Mouse (Mus musculus) liver, embryonic 13.5 days (tissue): ENCODE data around the gene Ctbp2. TPM values are rescaled to one million over a fixed set of nuclear protein-coding genes. Genes with fewer than 3 reads are reported as not detected.
"Not testable (repeated sequence)": the region's sequence is repeated elsewhere in the genome, so short reads cannot be mapped to it uniquely, and the experiment has no call there.

ENCODE experiments used
- ATAC-seq: fragments of 200-750 bp; cut with Nextera tagmentation; 2 replicates; pipeline ENCODE4 v1.8.0; 2017; ENCODE audit warnings: low read depth, mild to moderate bottlenecking, moderate number of reproducible peaks, moderate library complexity
- DNase-seq: peaks from one replicate; pipeline ENCODE4 v3.0.0; 2022
- H3K27ac ChIP-seq: fragments of 300-500 bp; sonication (generic); 2 replicates; pipeline ENCODE4 v1.5.1; 2015; ENCODE audit warnings: moderate library complexity, mild to moderate bottlenecking, inconsistent platforms
- H3K27me3 ChIP-seq: fragments of 300-500 bp; sonication (generic); 2 replicates; pipeline ENCODE4 v1.6.1; 2015; ENCODE audit warnings: mild to moderate bottlenecking, inconsistent platforms
- H3K36me3 ChIP-seq: fragments of 300-500 bp; sonication (generic); 2 replicates; pipeline ENCODE4 v1.6.1; 2015; ENCODE audit warnings: mild to moderate bottlenecking, inconsistent platforms
- H3K4me1 ChIP-seq: fragments of 300-500 bp; sonication (generic); replicated peaks from 2 replicates; pipeline ENCODE4 v1.6.1; 2015; ENCODE audit warnings: inconsistent platforms
- H3K4me2 ChIP-seq: fragments of 300-500 bp; sonication (generic); 2 replicates; pipeline ENCODE4 v1.6.1; 2015; ENCODE audit warnings: inconsistent platforms, mild to moderate bottlenecking, moderate library complexity
- H3K4me3 ChIP-seq: fragments of 300-500 bp; sonication (generic); replicated peaks from 2 replicates; pipeline ENCODE4 v1.5.1; 2015; ENCODE audit warnings: mild to moderate bottlenecking, inconsistent platforms
- H3K9ac ChIP-seq: fragments of 300-500 bp; sonication (generic); 2 replicates; pipeline ENCODE4 v1.6.1; 2015; ENCODE audit warnings: mild to moderate bottlenecking, inconsistent platforms
- H3K9me3 ChIP-seq: fragments of 300-500 bp; sonication (generic); replicated peaks from 2 replicates; pipeline ENCODE4 v1.6.1; 2016; ENCODE audit warnings: inconsistent platforms
- whole genome bisulfite sequencing: fragments of 180-500 bp; shearing (Covaris S2); methylation state at CpG from one replicate; pipeline ENCODE4 v1.1.7; 2015; ENCODE audit not compliant: insufficient replicate concordance; 5-methylcytosine and 5-hydroxymethylcytosine counted together
- polyA plus RNA-seq: library from polyadenylated mRNA; unstranded; fragments of >200 nt; fragmentation: Nextera tagmentation; extraction: Ambion mirVana; gene quantifications from 2 replicates; pipeline ENCODE4 v1.2.1, GENCODE M21; 2015

Gene Ctbp2
- polyA plus RNA-seq, 1 experiment from 2014 or later = 11.4 TPM

DNA sequence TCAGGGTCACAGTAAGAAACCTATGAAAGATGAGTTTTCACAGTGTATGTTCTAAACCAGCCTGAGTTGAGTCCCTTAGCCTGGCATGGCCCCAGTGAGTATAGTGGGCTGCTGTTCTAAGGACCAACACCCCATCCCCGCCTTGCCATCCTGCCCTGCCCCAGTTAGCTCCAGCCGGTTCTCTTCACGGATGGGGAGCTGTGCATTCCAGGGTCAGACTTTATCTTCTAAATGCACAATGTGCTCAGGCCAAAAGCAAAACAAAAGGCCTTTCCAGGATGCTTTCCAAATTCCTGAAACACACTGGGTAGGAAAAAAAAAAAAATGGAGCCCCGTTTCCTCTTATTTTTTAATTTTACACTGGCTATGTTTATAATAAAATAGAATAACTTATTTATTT lies 24.9 kb downstream of the Ctbp2 start:
- H3K4me3 ChIP-seq = no peak overlapping the region
- no peak overlapping the region for H3K4me2 ChIP-seq
- no peaks in the 10 kb centered on the region for H3K27me3 ChIP-seq
- H3K9me3 ChIP-seq = no peaks in the 10 kb centered on the region
- no peak overlapping the region for H3K27ac ChIP-seq
- no peak for ATAC-seq
- 71% methylated on average over 4 of the region's 4 CpGs for WGBS
- 0 out of 2 replicates have a peak, but pooled peaks cover 2% of the 10 kb centered on the region for H3K36me3 ChIP-seq
- no peak overlapping the region for H3K9ac ChIP-seq
- DNase-seq = no peak
- H3K4me1 ChIP-seq = no peaks in the 10 kb centered on the region

- Histone ChIP-seq H3K9ac (no peak overlapping the region), H3K9me3 (no peaks in the 10 kb centered on the region), H3K27me3 (no peaks in the 10 kb centered on the region), H3K4me3 (no peak overlapping the region), H3K4me2 (no peak overlapping the region), H3K27ac (no peak overlapping the region), H3K36me3 (0 out of 2 replicates have a peak, but pooled peaks cover 2% of the 10 kb centered on the region), H3K4me1 (no peaks in the 10 kb centered on the region)
- no peak for DNase-seq
- WGBS = 76% methylated on average over 12 of the region's 12 CpGs
- no peak for ATAC-seq
Observed at GRCm38 (mm10) chr7:133098118-133098793, 25.9 kb downstream of the Ctbp2 start.

DNA sequence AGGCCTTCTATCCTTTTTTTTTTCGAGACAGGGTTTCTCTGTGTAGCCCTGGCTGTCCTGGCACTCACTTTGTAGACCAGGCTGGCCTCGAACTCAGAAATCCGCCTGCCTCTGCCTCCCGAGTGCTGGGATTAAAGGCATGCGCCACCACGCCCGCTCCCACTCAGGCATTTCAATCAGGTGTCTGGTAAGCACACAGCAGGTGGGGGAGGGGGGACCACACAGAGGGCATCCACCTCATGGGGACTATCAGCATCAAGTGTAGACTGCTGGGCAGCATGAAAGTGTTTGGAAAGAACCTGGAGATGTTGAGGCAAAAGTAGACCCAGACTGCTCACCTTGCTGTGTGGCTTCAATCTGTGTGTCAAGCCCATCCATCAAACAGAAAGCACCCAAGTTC lies 28.5 kb downstream of the Ctbp2 start:
- not testable (repeated sequence) for H3K4me1 ChIP-seq

DNA sequence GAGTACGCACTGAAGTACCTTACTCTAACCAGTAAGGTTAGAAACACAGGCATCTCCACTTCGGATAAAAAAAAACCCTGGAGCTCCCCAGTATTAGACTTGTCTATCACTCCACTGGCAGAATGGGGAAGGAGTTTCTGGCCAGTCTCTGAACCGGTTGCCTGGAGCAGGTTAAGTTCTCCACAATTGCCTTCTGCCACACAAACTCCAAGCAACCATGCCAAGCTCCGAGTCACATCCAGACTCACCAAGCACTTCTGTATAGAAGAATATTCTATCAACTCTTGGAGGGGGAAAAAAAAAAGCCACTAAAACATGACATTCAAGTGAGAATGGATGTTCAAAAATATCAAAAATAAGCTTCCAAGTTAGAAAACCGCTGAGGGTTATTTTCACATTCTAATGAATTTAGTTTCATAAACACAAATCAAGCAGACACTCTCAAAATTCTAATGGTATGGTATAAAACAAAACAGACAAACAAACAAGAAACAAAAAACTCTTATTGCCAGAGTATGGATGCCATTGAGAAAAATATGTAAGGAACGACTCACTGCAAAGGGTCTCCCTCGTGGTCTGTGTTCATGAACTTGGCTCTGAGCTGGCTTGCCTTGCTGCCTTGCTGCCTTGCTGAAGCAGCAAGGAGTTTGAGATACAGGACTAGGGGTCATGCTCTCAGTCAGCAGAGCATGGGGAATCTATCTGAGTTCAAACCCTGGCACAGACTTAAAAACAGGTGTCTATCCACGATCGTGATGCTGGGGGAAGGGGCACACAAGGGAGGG lies 29.3 kb downstream of the Ctbp2 start:
- Histone ChIP-seq H3K4me1 (peaks cover 13% of the 10 kb centered on the region), H3K27ac (no peak overlapping the region), H3K4me2 (no peak overlapping the region), H3K4me3 (no peak overlapping the region), H3K9me3 (no peaks in the 10 kb centered on the region), H3K36me3 (0 out of 2 replicates have a peak, but pooled peaks cover 3% of the 10 kb centered on the region), H3K9ac (no peak overlapping the region), H3K27me3 (no peaks in the 10 kb centered on the region)
- DNase-seq (no peak), ATAC-seq (no peak)
- 70% methylated on average over 9 of the region's 9 CpGs for WGBS

More for the DNA sequence above, 28.5 kb downstream of the Ctbp2 start:
- H3K4me3 ChIP-seq, H3K27me3 ChIP-seq, H3K9ac ChIP-seq, H3K9me3 ChIP-seq, H3K4me2 ChIP-seq, ATAC-seq, H3K27ac ChIP-seq, H3K36me3 ChIP-seq, DNase-seq: not testable (repeated sequence)
- whole genome bisulfite sequencing = 68% methylated on average over 7 of the region's 7 CpGs

DNA sequence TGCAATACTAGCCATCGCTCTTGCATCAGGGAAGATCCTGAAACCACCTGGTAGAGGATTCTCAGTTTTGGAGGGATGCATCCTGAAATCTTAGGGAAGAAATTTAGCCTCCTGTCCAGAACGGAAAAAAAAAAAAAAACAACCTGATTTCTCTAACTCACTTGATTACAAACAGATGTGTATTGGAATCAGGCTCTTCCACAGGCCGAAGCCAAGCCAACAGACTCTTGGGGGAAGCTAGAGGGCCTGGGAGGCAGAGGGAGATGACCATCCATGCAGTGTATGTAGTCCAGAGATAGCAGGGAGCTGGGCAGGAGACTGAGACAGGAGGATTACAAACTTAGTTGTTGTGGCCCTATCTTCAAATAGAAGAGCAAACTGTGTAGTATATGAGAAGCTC lies 30.0 kb downstream of the Ctbp2 start:
- H3K4me3 ChIP-seq = no peak overlapping the region
- no peak for DNase-seq
- 70% methylated on average over 3 of the region's 3 CpGs for WGBS
- no peaks in the 10 kb centered on the region for H3K9me3 ChIP-seq
- peaks cover 16% of the 10 kb centered on the region for H3K4me1 ChIP-seq
- H3K36me3 ChIP-seq = 0 out of 2 replicates have a peak, but pooled peaks cover 3% of the 10 kb centered on the region
- H3K27ac ChIP-seq = no peak overlapping the region
- no peaks in the 10 kb centered on the region for H3K27me3 ChIP-seq
- ATAC-seq = no peak
- no peak overlapping the region for H3K4me2 ChIP-seq
- H3K9ac ChIP-seq = no peak overlapping the region

- 86% methylated on average over 5 of the region's 5 CpGs for WGBS
- Histone ChIP-seq H3K27me3 (no peaks in the 10 kb centered on the region), H3K27ac (no peak overlapping the region), H3K36me3 (0 out of 2 replicates have a peak, but pooled peaks cover 3% of the 10 kb centered on the region), H3K4me3 (no peak overlapping the region), H3K4me2 (no peak overlapping the region), H3K9ac (no peak overlapping the region), H3K9me3 (no peaks in the 10 kb centered on the region), H3K4me1 (peaks cover 16% of the 10 kb centered on the region)
- no peak for DNase-seq
- no peak for ATAC-seq
Observed at GRCm38 (mm10) chr7:133093731-133094130, 30.4 kb downstream of the Ctbp2 start.

DNA sequence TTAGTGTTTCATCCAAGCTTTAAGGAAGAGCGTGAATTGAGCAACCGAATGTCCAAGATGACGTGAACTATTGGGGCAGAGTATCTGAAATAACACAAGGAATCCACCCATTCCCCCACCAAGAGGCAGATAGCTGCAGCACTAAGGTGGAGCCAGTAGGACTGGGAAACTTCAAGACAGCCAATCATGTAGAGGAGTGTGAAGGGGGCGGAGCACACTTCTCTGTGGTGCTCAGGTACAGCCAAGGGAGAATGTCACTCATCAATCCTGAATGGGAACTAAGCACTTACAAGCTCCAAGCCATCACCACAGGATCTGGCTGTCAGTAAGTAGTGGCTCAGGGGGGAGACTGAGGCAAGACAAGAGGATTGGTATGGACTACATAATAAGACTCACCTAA lies 33.5 kb downstream of the Ctbp2 start:
- H3K27ac ChIP-seq = no peak overlapping the region
- no peak overlapping the region for H3K4me3 ChIP-seq
- no peak overlapping the region for H3K4me2 ChIP-seq
- DNase-seq (no peak), ATAC-seq (0 out of 2 replicates have a peak, but pooled peaks have one; percentile 34)
- WGBS = 64% methylated on average over 4 of the region's 4 CpGs
- no peaks in the 10 kb centered on the region for H3K9me3 ChIP-seq
- no peaks in the 10 kb centered on the region for H3K27me3 ChIP-seq
- H3K4me1 ChIP-seq = peaks cover 16% of the 10 kb centered on the region
- 0 out of 2 replicates have a peak, but pooled peaks cover 3% of the 10 kb centered on the region for H3K36me3 ChIP-seq
- H3K9ac ChIP-seq = no peak overlapping the region

GRCm38 (mm10) chr7:133089621-133090260 lies 34.4 kb downstream of the Ctbp2 start:
- H3K4me2 ChIP-seq = no peak overlapping the region
- WGBS = 75% methylated on average over 11 of the region's 11 CpGs
- no peak overlapping the region for H3K9ac ChIP-seq
- no peaks in the 10 kb centered on the region for H3K9me3 ChIP-seq
- H3K36me3 ChIP-seq = 0 out of 2 replicates have a peak, but pooled peaks cover 3% of the 10 kb centered on the region
- DNase-seq = no peak
- H3K27me3 ChIP-seq = no peaks in the 10 kb centered on the region
- no peak for ATAC-seq
- no peak overlapping the region for H3K27ac ChIP-seq
- peaks cover 16% of the 10 kb centered on the region for H3K4me1 ChIP-seq
- no peak overlapping the region for H3K4me3 ChIP-seq

DNA sequence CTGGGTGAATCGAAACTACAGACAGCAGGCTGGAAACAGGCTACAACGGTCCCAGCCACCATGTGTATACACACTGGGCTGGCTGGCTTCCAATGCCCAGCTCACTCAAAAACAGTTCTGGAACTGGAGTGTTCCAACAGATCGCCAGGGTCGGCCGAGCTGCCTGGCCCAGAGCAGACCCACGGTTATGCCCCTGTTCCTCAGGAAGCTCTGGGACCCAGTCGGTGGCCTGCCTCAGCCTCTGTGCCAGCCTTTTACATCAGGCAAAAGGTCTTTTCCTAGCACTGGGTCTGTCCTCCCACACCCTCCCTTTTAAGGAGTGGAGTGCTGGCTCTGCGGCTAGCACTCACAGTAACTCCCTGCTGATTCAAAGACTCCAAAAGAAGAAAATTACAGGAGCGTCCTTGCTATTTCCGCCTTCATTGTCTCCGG lies 35.3 kb downstream of the Ctbp2 start:
- Histone ChIP-seq H3K36me3 (0 out of 2 replicates have a peak, but pooled peaks cover 3% of the 10 kb centered on the region), H3K9me3 (no peaks in the 10 kb centered on the region), H3K4me3 (no peak overlapping the region), H3K4me2 (no peak overlapping the region), H3K27ac (no peak overlapping the region), H3K4me1 (peaks cover 16% of the 10 kb centered on the region), H3K27me3 (no peaks in the 10 kb centered on the region), H3K9ac (no peak overlapping the region)
- ATAC-seq (no peak), DNase-seq (no peak)
- 71% methylated on average over 11 of the region's 11 CpGs for WGBS

DNA sequence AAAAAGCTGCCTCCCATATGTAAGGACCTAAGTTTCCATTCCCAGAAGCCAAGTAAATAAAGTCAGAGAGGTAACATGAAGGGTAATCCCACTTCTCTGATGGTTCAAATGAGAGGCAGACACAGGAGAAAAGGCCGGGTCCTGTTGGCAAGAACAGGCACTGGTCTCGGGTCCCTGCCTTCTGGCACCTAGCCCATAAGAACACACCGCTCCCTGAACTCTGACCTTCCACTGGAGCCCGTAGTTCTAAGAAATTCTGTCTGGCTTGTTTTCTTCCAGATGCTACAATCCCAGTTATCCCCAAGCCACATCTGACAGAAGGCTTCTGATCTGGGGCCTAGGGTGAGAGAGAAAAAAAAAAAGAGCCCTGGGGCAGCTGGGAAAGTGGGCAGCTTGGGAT lies 35.7 kb downstream of the Ctbp2 start:
- Histone ChIP-seq H3K9me3 (no peaks in the 10 kb centered on the region), H3K4me2 (no peak overlapping the region), H3K4me3 (no peak overlapping the region), H3K36me3 (0 out of 2 replicates have a peak, but pooled peaks cover 3% of the 10 kb centered on the region), H3K27ac (no peak overlapping the region), H3K9ac (no peak overlapping the region), H3K4me1 (peaks cover 16% of the 10 kb centered on the region), H3K27me3 (no peaks in the 10 kb centered on the region)
- DNase-seq (no peak), ATAC-seq (no peak)
- WGBS = 78% methylated on average over 4 of the region's 4 CpGs

DNA sequence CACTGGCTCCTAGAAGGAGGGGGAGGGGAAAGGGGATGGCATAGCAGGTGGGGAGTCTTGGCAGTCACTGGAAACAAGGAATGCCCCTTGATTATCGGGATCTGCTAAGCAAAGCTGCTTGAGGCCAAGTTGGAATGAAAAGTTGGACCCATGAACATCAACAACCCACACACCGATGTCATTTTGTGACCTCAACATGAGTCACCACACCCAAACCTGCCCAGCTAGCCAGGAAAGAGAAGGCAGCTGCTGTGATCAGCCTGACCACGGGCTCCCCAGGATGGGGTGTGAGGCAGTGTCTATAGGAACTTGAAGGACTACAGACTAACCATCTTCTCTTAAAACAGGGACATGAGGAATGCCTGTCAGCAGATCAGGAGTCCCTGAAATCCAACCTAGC lies 38.7 kb downstream of the Ctbp2 start:
- H3K4me1 ChIP-seq = peaks cover 11% of the 10 kb centered on the region
- no peaks in the 10 kb centered on the region for H3K27me3 ChIP-seq
- no peaks in the 10 kb centered on the region for H3K36me3 ChIP-seq
- no peak overlapping the region for H3K9ac ChIP-seq
- 66% methylated on average over 3 of the region's 3 CpGs for WGBS
- H3K9me3 ChIP-seq = no peaks in the 10 kb centered on the region
- DNase-seq (no peak), ATAC-seq (no peak)
- H3K4me3 ChIP-seq = no peak overlapping the region
- no peak overlapping the region for H3K4me2 ChIP-seq
- H3K27ac ChIP-seq = no peak overlapping the region
